8 mouse cellular contexts compared by ENCODE assay signal in the genomic region with DNA sequence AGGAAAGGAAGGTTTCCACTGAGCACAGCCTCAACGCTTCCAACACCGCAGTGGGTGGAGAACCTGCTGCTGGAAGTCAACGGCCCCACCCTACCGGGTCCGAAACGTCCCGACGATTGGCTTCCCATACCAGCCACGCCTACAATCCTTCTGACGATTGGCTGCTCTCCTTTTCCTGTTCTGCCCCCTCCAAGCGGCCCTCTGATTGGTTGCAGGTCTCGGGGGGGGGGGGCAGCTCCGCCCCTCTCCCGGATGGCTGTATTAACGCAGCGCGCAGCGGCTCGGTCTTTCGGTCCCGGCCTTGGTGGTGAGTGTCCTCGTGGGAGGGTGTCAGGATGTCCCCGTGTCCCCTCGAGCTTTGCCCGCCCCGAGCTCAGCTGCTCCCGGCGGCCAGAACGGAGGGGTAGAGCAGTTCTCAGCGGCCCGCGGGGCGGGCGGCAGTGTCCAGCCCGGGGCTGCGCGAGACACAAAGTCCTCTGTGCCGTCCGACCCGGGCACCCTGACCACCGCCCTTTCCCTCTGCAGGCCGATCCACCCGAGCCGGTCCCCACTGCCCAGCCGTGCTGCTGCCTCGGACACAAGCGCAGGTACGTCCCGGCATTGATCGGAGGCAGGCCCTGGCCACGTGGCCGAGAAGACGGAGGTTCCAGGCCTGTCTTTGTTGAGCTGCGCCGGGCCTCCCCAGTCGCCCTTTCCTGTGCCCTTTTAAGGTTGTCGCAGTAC. TPM values are rescaled to one million over a fixed set of nuclear protein-coding genes. Genes with fewer than 3 reads are reported as not detected.
DNase-seq lines count a peak whose midpoint lies in the region; ATAC-seq lines count a peak whose summit lies in the region.

No protein-coding gene starts in this region.

- no peaks in the 10 kb centered on the region for H3K9me3 ChIP-seq in hindbrain, embryonic 15.5 days

- ATAC-seq in hindbrain, embryonic 15.5 days (ENCODE audit: low FRiP score, low read depth), result peak; percentile 99

- peak overlapping the region; percentile 88 for H3K27ac ChIP-seq in hindbrain, embryonic 15.5 days (replicated peaks)

- peak overlapping the region; percentile 92 for H3K4me3 ChIP-seq in hindbrain, embryonic 15.5 days

- H3K4me2 ChIP-seq in hindbrain, embryonic 15.5 days, result peak overlapping the region; percentile 80

- peaks cover 19% of the 10 kb centered on the region for H3K4me1 ChIP-seq in hindbrain, embryonic 15.5 days (replicated peaks)

- WGBS in hindbrain, embryonic 15.5 days, result 1% methylated on average over 56 of the region's 57 CpGs

- H3K9ac ChIP-seq in hindbrain, embryonic 15.5 days, result peak overlapping the region; percentile 98

- H3K27me3 ChIP-seq in hindbrain, embryonic 15.5 days, result no peaks in the 10 kb centered on the region

- peak; percentile 92 for DNase-seq in T-cell, adult 2 months (ENCODE audit: low spot score)
- DNase-seq in cerebellum, postnatal 36 days, result peak; percentile 88 to 91
- DNase-seq in frontal cortex, postnatal 36 days (ENCODE audit: low spot score in 2 of 2), result peak; percentile 89 to 95
- peak; percentile 93 for DNase-seq in left cerebral cortex, adult 11 months (ENCODE audit: low spot score)
- peak; percentile 94 to 96 for DNase-seq in lung, postnatal 4 days
- peak; percentile 86 for DNase-seq in retina, postnatal 7 days (ENCODE audit: low read depth, low spot score)
- DNase-seq in urinary bladder, adult 2 months (ENCODE audit: low spot score), result peak; percentile 79

- H3K36me3 ChIP-seq in hindbrain, embryonic 15.5 days, result peaks cover 11% of the 10 kb centered on the region; the same call in 1 of the 2 replicates

RNA-seq across cellular contexts. Expression of a gene that starts 24.8 kb away (rescaled TPM):
- 32.1 and 38.5 TPM in 2 replicates for polyA plus RNA-seq in hindbrain, embryonic 15.5 days (2015; fragmentation: Nextera tagmentation; extraction: Ambion mirVana)
- 19.9 and 20.2 TPM in 2 replicates for polyA plus RNA-seq in urinary bladder, adult 2 months (2012; rRNA removed)

Comparison
In these comparisons a context has a peak if more than half of its experiments do, and no peak if none do; other contexts are left out.
1. Peak in every context shown above with its lines: DNase-seq, ATAC-seq, H3K4me3 ChIP-seq and H3K27ac ChIP-seq.